Mouse (Mus musculus) cerebellum, adult (tissue): ENCODE measurements at regions not wholly inside any gene's neighbourhood (a gene's known extent, or its start where the extent isn't known, plus 50 kb on each side); places are given as distances from the start of the nearest gene placed in this dataset.
A peak's percentile ranks its signal among the peaks of the same experiment; 100 is the strongest.

Experiments
- ATAC-seq: cut with Nextera tagmentation; 2 replicates; pipeline ENCODE4 v1.9.2; 2017; ENCODE audit warnings: mild to moderate bottlenecking, moderate library complexity, mixed read lengths; ENCODE audit not compliant: insufficient number of reproducible peaks, low FRiP score, low TSS enrichment

DNA sequence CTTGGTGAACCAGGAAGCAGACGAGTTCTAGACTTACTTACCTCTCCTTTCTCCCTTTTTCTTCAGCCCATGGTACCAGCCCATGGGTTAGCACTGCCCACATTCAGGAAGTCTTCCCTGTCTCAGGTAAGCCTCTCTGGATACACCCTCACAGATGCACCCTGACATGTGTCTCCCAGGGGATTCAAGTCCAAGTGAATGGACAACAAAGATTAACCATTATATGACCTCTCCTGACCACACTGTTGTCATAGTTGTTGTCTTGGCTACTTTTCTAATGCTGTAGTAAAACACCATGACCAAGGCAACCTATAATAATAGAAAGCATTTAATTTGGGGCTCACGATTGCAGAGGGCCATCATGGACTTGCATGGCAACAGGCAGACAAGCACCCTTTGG lies 98.8 kb upstream of the Vash1 start:
- ATAC-seq = no peak

GRCm38 (mm10) chr12:86580132-86580718 lies 98.3 kb upstream of the Vash1 start:
- ATAC-seq = no peak

GRCm38 (mm10) chr12:86582076-86582475 lies 96.4 kb upstream of the Vash1 start:
- no peak for ATAC-seq

- no peak for ATAC-seq
Observed at GRCm38 (mm10) chr12:86588010-86588409, 90.5 kb upstream of the Vash1 start.

DNA sequence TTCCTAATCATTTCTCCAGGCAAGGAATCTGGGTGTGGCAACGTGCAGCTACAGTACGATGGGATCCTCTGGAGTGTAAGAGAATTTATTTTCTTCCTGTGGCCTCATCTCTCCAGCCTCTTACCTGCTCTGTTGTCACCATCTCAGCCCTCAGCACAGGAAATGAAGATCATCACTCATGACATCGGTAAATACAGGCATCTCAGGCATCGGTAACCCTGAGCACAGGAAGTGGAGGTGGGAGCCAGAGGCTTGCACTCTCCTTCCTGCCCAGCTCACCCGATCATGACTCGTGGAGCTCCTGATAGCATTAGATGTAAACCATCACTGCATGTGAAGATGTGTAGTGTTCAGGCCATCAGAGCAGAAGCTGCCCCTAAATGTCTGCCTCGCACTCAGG lies 86.0 kb upstream of the Vash1 start:
- no peak for ATAC-seq

- ATAC-seq = no peak
Observed at GRCm38 (mm10) chr12:86594647-86595046, 83.9 kb upstream of the Vash1 start.

DNA sequence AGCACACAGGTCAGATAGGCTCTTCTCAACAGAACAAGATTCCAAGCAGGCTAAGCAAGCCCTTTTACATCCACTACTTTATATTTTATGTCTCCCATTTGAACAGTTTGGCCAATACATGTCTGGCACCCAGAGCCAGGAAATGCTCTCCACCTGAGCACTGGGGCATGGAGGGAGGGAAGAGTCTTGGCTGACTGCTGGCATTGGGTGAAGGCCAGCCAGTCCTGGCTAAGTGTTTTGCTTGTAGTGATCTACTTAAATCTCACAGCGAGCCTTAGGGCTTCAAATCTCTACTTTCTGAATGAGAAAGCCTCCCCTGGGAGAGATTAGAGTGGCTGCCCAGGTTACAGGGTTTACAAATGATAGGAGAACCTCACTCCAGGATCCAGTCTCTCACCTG lies 78.5 kb upstream of the Vash1 start:
- no peak for ATAC-seq

GRCm38 (mm10) chr12:86603521-86603920 lies 75.0 kb upstream of the Vash1 start:
- ATAC-seq = no peak

- no peak for ATAC-seq
Observed at GRCm38 (mm10) chr12:86612431-86613040, 66.0 kb upstream of the Vash1 start.

DNA sequence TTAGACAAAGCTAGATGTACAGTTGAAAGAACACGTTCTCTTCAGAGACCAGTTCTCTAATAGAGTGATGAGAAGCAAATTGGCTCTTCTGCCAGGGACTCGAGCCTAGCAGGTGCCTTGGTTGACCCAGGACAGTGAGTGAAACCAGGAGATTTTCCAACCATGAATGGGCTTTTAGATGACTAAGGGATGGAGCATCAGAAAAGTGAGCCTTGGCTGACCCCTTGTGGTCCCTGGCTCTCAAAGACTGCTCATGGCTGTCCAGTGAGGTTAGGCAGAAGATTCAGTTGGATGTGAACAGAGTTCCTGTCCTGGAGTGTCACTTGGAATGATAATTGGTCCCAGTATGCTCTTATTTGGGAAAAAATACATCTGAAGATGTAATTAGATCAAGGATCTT lies 64.3 kb upstream of the Vash1 start:
- peak; percentile 61; the same call in 1 of the 2 replicates for ATAC-seq

- no peak for ATAC-seq
Observed at GRCm38 (mm10) chr12:86616327-86616726, 62.2 kb upstream of the Vash1 start.

- ATAC-seq = no peak
Observed at GRCm38 (mm10) chr12:86624195-86624594, 54.3 kb upstream of the Vash1 start.

DNA sequence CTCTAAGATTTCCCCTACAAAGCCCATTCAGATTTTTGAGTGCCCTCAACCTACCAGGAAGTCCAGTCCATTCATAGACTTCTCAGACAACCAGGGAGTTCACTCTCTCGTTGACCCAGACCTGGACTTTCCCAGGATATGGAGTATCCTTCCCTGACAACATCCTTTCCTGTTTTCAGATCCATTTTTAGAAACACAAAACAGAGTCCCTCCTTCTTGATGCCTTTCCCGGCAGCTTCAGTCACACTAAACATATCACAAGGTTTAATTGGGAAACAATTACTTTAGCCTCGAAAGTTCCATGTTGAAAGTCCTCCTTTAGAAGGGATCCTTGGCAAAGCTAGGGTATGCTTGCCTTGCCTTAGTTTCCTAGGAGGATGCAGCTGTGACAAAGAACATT lies 51.8 kb upstream of the Vash1 start:
- ATAC-seq = no peak

DNA sequence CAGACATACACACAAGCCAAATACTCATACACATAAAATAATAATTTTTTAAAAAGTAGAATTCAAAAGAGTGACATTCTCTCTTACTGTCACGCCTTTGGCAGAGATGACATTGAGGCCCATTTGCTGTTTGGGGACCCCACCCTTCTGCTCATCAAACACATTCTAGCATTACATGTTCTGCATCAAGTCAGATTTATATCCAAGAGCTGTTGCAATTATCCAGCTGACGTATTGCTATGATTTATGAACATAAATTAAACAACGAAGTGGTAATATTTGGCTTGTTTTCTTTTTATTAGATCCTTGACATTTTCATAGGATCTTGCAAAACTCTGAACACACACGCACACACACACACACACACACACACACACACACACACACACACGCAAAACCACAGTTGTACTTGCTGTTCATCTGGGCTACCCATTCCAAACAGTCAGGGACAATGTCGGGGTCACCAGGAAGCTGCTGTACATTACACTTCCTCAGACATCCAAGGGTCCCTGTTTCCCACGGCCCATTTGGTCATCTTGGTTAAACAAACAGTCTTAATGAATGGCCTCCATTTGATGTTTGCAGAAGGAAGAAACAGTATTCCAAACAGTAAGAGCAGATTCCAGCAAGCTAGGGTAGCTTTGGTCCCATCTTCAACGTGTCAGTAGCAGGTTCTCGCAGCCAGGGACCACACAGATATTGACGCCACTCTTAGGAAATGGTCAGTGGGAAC lies 50.3 kb upstream of the Vash1 start:
- ATAC-seq = no peak
